Mouse (Mus musculus) embryonic fibroblast, embryonic 13.5 days (primary cell): ENCODE measurements at regions not wholly inside any gene's neighbourhood (a gene's known extent, or its start where the extent isn't known, plus 50 kb on each side); places are given as distances from the start of the nearest gene placed in this dataset.

Experiments
- CTCF ChIP-seq: IDR thresholded peaks from 2 replicates; pipeline ENCODE4 v1.5.1; 2011; ENCODE audit warnings: mild to moderate bottlenecking, control low read depth, low read length, moderate library complexity, borderline replicate concordance; ENCODE audit not compliant: insufficient read depth
- POLR2A ChIP-seq: IDR thresholded peaks from 2 replicates; pipeline ENCODE4 v1.6.1; 2011; ENCODE audit warnings: low read depth, mild to moderate bottlenecking, control low read depth, low read length, moderate library complexity

DNA sequence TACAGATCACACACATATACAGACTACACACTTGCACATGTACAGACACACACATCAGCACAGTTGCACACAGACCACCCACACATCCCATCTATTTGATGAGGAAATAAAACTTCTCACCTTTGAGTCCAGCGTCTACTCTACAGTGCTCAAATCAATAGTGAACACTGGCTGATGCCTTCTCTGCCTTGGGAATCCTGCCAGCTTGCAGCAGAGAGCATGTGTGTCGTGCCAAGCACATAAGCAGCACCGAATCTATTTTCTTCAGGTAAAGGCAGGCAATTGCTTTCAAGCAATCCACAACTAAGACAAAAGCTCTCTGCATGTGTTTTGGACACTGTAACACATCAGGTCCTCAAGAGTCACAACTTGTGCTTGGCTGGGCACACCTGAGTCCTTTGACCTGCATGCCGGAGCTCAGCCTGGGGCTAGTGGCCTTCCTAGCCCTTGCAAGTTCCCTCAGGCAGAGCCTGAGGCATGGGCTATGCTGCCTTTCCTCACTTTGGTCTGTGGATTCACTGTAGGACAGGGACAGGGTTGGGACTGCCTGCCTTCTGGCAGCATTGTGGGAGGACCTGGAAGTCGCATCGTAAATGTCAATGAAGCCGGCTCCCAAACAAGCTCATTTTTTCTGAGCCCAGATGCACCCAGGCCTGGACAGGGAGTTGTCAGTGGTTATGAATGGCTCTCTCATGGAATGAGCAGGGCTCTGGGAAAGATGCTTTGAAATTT is 353.5 kb downstream of the Mroh4 start:
- TF ChIP-seq POLR2A (no peak), CTCF (no peak)
